Mouse (Mus musculus): ENCODE data around the gene Olfr619. TPM values are rescaled to one million over a fixed set of nuclear protein-coding genes. Genes with fewer than 3 reads are reported as not detected.

Gene Olfr619
- polyA plus RNA-seq (2015; fragmentation: Nextera tagmentation; extraction: Ambion mirVana) = not detected in 2 replicates

GRCm38 (mm10) chr7:103600275-103600674, at the start of gene Olfr619:
Gene Olfr619 (plus strand): TSS chr7:103600575.
- no peaks in the 10 kb centered on the region for H3K36me3 ChIP-seq
- H3K27me3 ChIP-seq = no peaks in the 10 kb centered on the region
- no peaks in the 10 kb centered on the region for H3K9me3 ChIP-seq
- no peak for ATAC-seq (ENCODE audit: low read depth)
- H3K27ac ChIP-seq (replicated peaks) = no peak within 1 kb of the TSS
- no peak within 1 kb of the TSS for H3K4me2 ChIP-seq
- H3K9ac ChIP-seq = no peak within 1 kb of the TSS
- H3K4me1 ChIP-seq (replicated peaks) = no peaks in the 10 kb centered on the region
- no peak within 1 kb of the TSS for H3K4me3 ChIP-seq

- WGBS = 93% methylated on average over 2 of the region's 2 CpGs
- H3K36me3 ChIP-seq = no peaks in the 10 kb centered on the region
These were observed 44.6 kb upstream of the Olfr619 start, which contains the start of gene Olfr615 for GRCm38 (mm10) chr7:103555779-103556178. Gene Olfr615 (plus strand): TSS chr7:103556079.

GRCm38 (mm10) chr7:103569043-103569442, 31.3 kb upstream of the Olfr619 start, which contains the start of gene Olfr616:
Gene Olfr616 (minus strand): TSS chr7:103569143.
- no peaks in the 10 kb centered on the region for H3K9me3 ChIP-seq
- no peaks in the 10 kb centered on the region for H3K4me1 ChIP-seq (replicated peaks)
- H3K27ac ChIP-seq (replicated peaks) = no peak within 1 kb of the TSS
- WGBS = 78% methylated on average over 3 of the region's 3 CpGs
- H3K9ac ChIP-seq = no peak within 1 kb of the TSS
- H3K36me3 ChIP-seq = no peaks in the 10 kb centered on the region
- no peak within 1 kb of the TSS for H3K4me2 ChIP-seq
- no peak within 1 kb of the TSS for H3K4me3 ChIP-seq
- no peak for ATAC-seq (ENCODE audit: low read depth)
- H3K27me3 ChIP-seq = no peaks in the 10 kb centered on the region

More at GRCm38 (mm10) chr7:103555779-103556178, 44.6 kb upstream of the Olfr619 start, which contains the start of gene Olfr615:
- no peak for ATAC-seq (ENCODE audit: low read depth)
- Histone ChIP-seq H3K9me3 (no peaks in the 10 kb centered on the region), H3K4me1 (replicated peaks) (no peaks in the 10 kb centered on the region), H3K27me3 (no peaks in the 10 kb centered on the region), H3K27ac (replicated peaks) (no peak within 1 kb of the TSS), H3K9ac (no peak within 1 kb of the TSS), H3K4me2 (no peak within 1 kb of the TSS), H3K4me3 (no peak within 1 kb of the TSS)

GRCm38 (mm10) chr7:103572761-103573160, 27.6 kb upstream of the Olfr619 start, which contains the start of gene Olfr617:
Gene Olfr617 (plus strand): TSS chr7:103573061.
- Histone ChIP-seq H3K4me2 (no peak within 1 kb of the TSS), H3K4me3 (no peak within 1 kb of the TSS), H3K9me3 (no peaks in the 10 kb centered on the region), H3K27me3 (no peaks in the 10 kb centered on the region), H3K27ac (replicated peaks) (no peak within 1 kb of the TSS), H3K4me1 (replicated peaks) (no peaks in the 10 kb centered on the region), H3K36me3 (no peaks in the 10 kb centered on the region), H3K9ac (no peak within 1 kb of the TSS)
- WGBS = 79% methylated on average over 1 of the region's 1 CpGs
- no peak for ATAC-seq (ENCODE audit: low read depth)

GRCm38 (mm10) chr7:103589803-103590202, 10.6 kb upstream of the Olfr619 start, which contains the start of gene Olfr618:
Gene Olfr618 (plus strand): TSS chr7:103590103.
- ATAC-seq (ENCODE audit: low read depth) = no peak
- Histone ChIP-seq H3K4me3 (no peak within 1 kb of the TSS), H3K4me2 (no peak within 1 kb of the TSS), H3K4me1 (replicated peaks) (no peaks in the 10 kb centered on the region), H3K36me3 (no peaks in the 10 kb centered on the region), H3K27ac (replicated peaks) (no peak within 1 kb of the TSS), H3K9ac (no peak within 1 kb of the TSS), H3K9me3 (no peaks in the 10 kb centered on the region), H3K27me3 (no peaks in the 10 kb centered on the region)
- 67% methylated on average over 2 of the region's 2 CpGs for WGBS

GRCm38 (mm10) chr7:103607425-103607824, 7.0 kb downstream of the Olfr619 start:
- no peaks in the 10 kb centered on the region for H3K4me1 ChIP-seq (replicated peaks)
- no peak for ATAC-seq (ENCODE audit: low read depth)
- no peak overlapping the region for H3K4me2 ChIP-seq
- no peaks in the 10 kb centered on the region for H3K9me3 ChIP-seq
- 86% methylated on average over 2 of the region's 2 CpGs for WGBS
- H3K27me3 ChIP-seq = no peaks in the 10 kb centered on the region
- no peak overlapping the region for H3K9ac ChIP-seq
- H3K27ac ChIP-seq (replicated peaks) = no peak overlapping the region
- H3K36me3 ChIP-seq = no peaks in the 10 kb centered on the region
- H3K4me3 ChIP-seq = no peak overlapping the region

- H3K9me3 ChIP-seq = no peaks in the 10 kb centered on the region
- no peaks in the 10 kb centered on the region for H3K27me3 ChIP-seq
- H3K9ac ChIP-seq = no peak within 1 kb of the TSS
- no peak within 1 kb of the TSS for H3K4me3 ChIP-seq
- no peak within 1 kb of the TSS for H3K27ac ChIP-seq (replicated peaks)
- H3K4me2 ChIP-seq = no peak within 1 kb of the TSS
- 77% methylated on average over 2 of the region's 2 CpGs for WGBS
- ATAC-seq (ENCODE audit: low read depth) = no peak
- no peaks in the 10 kb centered on the region for H3K4me1 ChIP-seq (replicated peaks)
- no peaks in the 10 kb centered on the region for H3K36me3 ChIP-seq
These were observed 12.1 kb downstream of the Olfr619 start, which contains the start of gene Olfr620 for GRCm38 (mm10) chr7:103612434-103612833. Gene Olfr620 (minus strand): TSS chr7:103612534.

GRCm38 (mm10) chr7:103636795-103637194, 36.4 kb downstream of the Olfr619 start:
- no peaks in the 10 kb centered on the region for H3K9me3 ChIP-seq
- H3K4me1 ChIP-seq (replicated peaks) = no peaks in the 10 kb centered on the region
- no peak overlapping the region for H3K4me2 ChIP-seq
- H3K4me3 ChIP-seq = no peak overlapping the region
- no peaks in the 10 kb centered on the region for H3K27me3 ChIP-seq
- H3K27ac ChIP-seq (replicated peaks) = no peak overlapping the region
- no peak for ATAC-seq (ENCODE audit: low read depth)
- H3K9ac ChIP-seq = no peak overlapping the region
- no peaks in the 10 kb centered on the region for H3K36me3 ChIP-seq

GRCm38 (mm10) chr7:103642602-103643001, 42.2 kb downstream of the Olfr619 start, which contains the start of gene Olfr622:
Gene Olfr622 (minus strand): TSS chr7:103642702.
- H3K9me3 ChIP-seq = no peaks in the 10 kb centered on the region
- no peak within 1 kb of the TSS for H3K9ac ChIP-seq
- no peaks in the 10 kb centered on the region for H3K27me3 ChIP-seq
- no peak for ATAC-seq (ENCODE audit: low read depth)
- 78% methylated on average over 1 of the region's 1 CpGs for WGBS
- no peaks in the 10 kb centered on the region for H3K36me3 ChIP-seq
- H3K4me3 ChIP-seq = no peak within 1 kb of the TSS
- no peak within 1 kb of the TSS for H3K4me2 ChIP-seq
- no peaks in the 10 kb centered on the region for H3K4me1 ChIP-seq (replicated peaks)
- H3K27ac ChIP-seq (replicated peaks) = no peak within 1 kb of the TSS

- Histone ChIP-seq H3K4me3 (no peak overlapping the region), H3K4me1 (replicated peaks) (no peaks in the 10 kb centered on the region), H3K36me3 (no peaks in the 10 kb centered on the region), H3K4me2 (no peak overlapping the region), H3K9me3 (no peaks in the 10 kb centered on the region), H3K9ac (no peak overlapping the region), H3K27ac (replicated peaks) (no peak overlapping the region), H3K27me3 (no peaks in the 10 kb centered on the region)
- WGBS = 81% methylated on average over 4 of the region's 4 CpGs
- ATAC-seq (ENCODE audit: low read depth) = no peak
These were observed 43.7 kb downstream of the Olfr619 start for GRCm38 (mm10) chr7:103644070-103644469.

Small RNA genes lying within 50 kb of the gene (microRNA-seq; reads per million reads assigned to microRNA genes)
- gene Gm26506 = not detected

Other genes starting within 250 kb of the Olfr619 start
- gene Olfr601, start 237.9 kb upstream of the Olfr619 start, polyA plus RNA-seq (2015; fragmentation: Nextera tagmentation; extraction: Ambion mirVana) = not detected in 2 replicates
- not detected in 2 replicates for gene Olfr603, start 214.4 kb upstream of the Olfr619 start, polyA plus RNA-seq (2015; fragmentation: Nextera tagmentation; extraction: Ambion mirVana)
- not detected in 2 replicates for gene Usp17lc, start 185.5 kb upstream of the Olfr619 start, polyA plus RNA-seq (2015; fragmentation: Nextera tagmentation; extraction: Ambion mirVana)
- gene Olfr605, start 155.1 kb upstream of the Olfr619 start, polyA plus RNA-seq (2015; fragmentation: Nextera tagmentation; extraction: Ambion mirVana) = not detected in 2 replicates
- gene Olfr606, start 151.5 kb upstream of the Olfr619 start, polyA plus RNA-seq (2015; fragmentation: Nextera tagmentation; extraction: Ambion mirVana) = not detected in 2 replicates
- gene Olfr607, start 136.4 kb upstream of the Olfr619 start, polyA plus RNA-seq (2015; fragmentation: Nextera tagmentation; extraction: Ambion mirVana) = not detected in 2 replicates
- not detected in 2 replicates for gene Olfr608, start 130.7 kb upstream of the Olfr619 start, polyA plus RNA-seq (2015; fragmentation: Nextera tagmentation; extraction: Ambion mirVana)
- not detected in 2 replicates for gene Olfr609, start 102.5 kb upstream of the Olfr619 start, polyA plus RNA-seq (2015; fragmentation: Nextera tagmentation; extraction: Ambion mirVana)
- gene Olfr610, start 88.5 kb upstream of the Olfr619 start, polyA plus RNA-seq (2015; fragmentation: Nextera tagmentation; extraction: Ambion mirVana) = not detected in 2 replicates
- gene Olfr611, start 79.7 kb upstream of the Olfr619 start, polyA plus RNA-seq (2015; fragmentation: Nextera tagmentation; extraction: Ambion mirVana) = not detected in 2 replicates
- not detected in 2 replicates for gene Olfr612, start 57.9 kb upstream of the Olfr619 start, polyA plus RNA-seq (2015; fragmentation: Nextera tagmentation; extraction: Ambion mirVana)
- not detected in 2 replicates for gene Olfr613, start 52.5 kb upstream of the Olfr619 start, polyA plus RNA-seq (2015; fragmentation: Nextera tagmentation; extraction: Ambion mirVana)
- gene Olfr615, start 44.5 kb upstream of the Olfr619 start, polyA plus RNA-seq (2015; fragmentation: Nextera tagmentation; extraction: Ambion mirVana) = not detected in 2 replicates
- not detected in 2 replicates for gene Olfr616, start 31.4 kb upstream of the Olfr619 start, polyA plus RNA-seq (2015; fragmentation: Nextera tagmentation; extraction: Ambion mirVana)
- not detected in 2 replicates for gene Olfr617, start 27.5 kb upstream of the Olfr619 start, polyA plus RNA-seq (2015; fragmentation: Nextera tagmentation; extraction: Ambion mirVana)
- gene Olfr618, start 10.5 kb upstream of the Olfr619 start, polyA plus RNA-seq (2015; fragmentation: Nextera tagmentation; extraction: Ambion mirVana) = not detected in 2 replicates
- not detected in 2 replicates for gene Olfr620, start 12.0 kb downstream of the Olfr619 start, polyA plus RNA-seq (2015; fragmentation: Nextera tagmentation; extraction: Ambion mirVana)
- not detected in 2 replicates for gene Olfr622, start 42.1 kb downstream of the Olfr619 start, polyA plus RNA-seq (2015; fragmentation: Nextera tagmentation; extraction: Ambion mirVana)
- not detected in 2 replicates for gene Olfr623, start 63.1 kb downstream of the Olfr619 start, polyA plus RNA-seq (2015; fragmentation: Nextera tagmentation; extraction: Ambion mirVana)
- 0.03 TPM in 1 of 2 replicates, not detected in the other for gene Olfr624, start 70.6 kb downstream of the Olfr619 start, polyA plus RNA-seq (2015; fragmentation: Nextera tagmentation; extraction: Ambion mirVana)
- not detected in 2 replicates for gene Olfr625-ps1, start 82.1 kb downstream of the Olfr619 start, polyA plus RNA-seq (2015; fragmentation: Nextera tagmentation; extraction: Ambion mirVana)
- not detected in 2 replicates for gene Olfr243, start 114.1 kb downstream of the Olfr619 start, polyA plus RNA-seq (2015; fragmentation: Nextera tagmentation; extraction: Ambion mirVana)
- gene Olfr628, start 129.8 kb downstream of the Olfr619 start, polyA plus RNA-seq (2015; fragmentation: Nextera tagmentation; extraction: Ambion mirVana) = not detected in 2 replicates
- not detected in 2 replicates for gene Olfr629, start 144.4 kb downstream of the Olfr619 start, polyA plus RNA-seq (2015; fragmentation: Nextera tagmentation; extraction: Ambion mirVana)
- not detected in 2 replicates for gene Olfr630, start 156.8 kb downstream of the Olfr619 start, polyA plus RNA-seq (2015; fragmentation: Nextera tagmentation; extraction: Ambion mirVana)
- gene Olfr69, start 171.0 kb downstream of the Olfr619 start, polyA plus RNA-seq (2015; fragmentation: Nextera tagmentation; extraction: Ambion mirVana) = not detected in 2 replicates
- not detected in 2 replicates for gene Olfr68, start 179.1 kb downstream of the Olfr619 start, polyA plus RNA-seq (2015; fragmentation: Nextera tagmentation; extraction: Ambion mirVana)
- gene Olfr67, start 191.2 kb downstream of the Olfr619 start, polyA plus RNA-seq (2015; fragmentation: Nextera tagmentation; extraction: Ambion mirVana) = not detected in 2 replicates
- gene Hbb-bt, start 213.4 kb downstream of the Olfr619 start, polyA plus RNA-seq (2015; fragmentation: Nextera tagmentation; extraction: Ambion mirVana) = 1,029 and 1,038 TPM in 2 replicates
- 1,894 and 2,140 TPM in 2 replicates for gene Hbb-bs, start 227.5 kb downstream of the Olfr619 start, polyA plus RNA-seq (2015; fragmentation: Nextera tagmentation; extraction: Ambion mirVana)
- gene Hbb-bh2, start 239.9 kb downstream of the Olfr619 start, polyA plus RNA-seq (2015; fragmentation: Nextera tagmentation; extraction: Ambion mirVana) = not detected in 2 replicates
- gene Hbb-bh1, start 242.6 kb downstream of the Olfr619 start, polyA plus RNA-seq (2015; fragmentation: Nextera tagmentation; extraction: Ambion mirVana) = 31.8 and 57.0 TPM in 2 replicates